Mouse (Mus musculus) E14TG2a.4 (cell line): ENCODE data around the gene Bap1.

Experiments used
- CTCF ChIP-seq: conservative IDR thresholded peaks from 2 replicates; pipeline ENCODE4 v1.5.1; 2014; ENCODE audit warnings: low read length
- NANOG ChIP-seq: IDR thresholded peaks from 2 replicates; pipeline ENCODE4 v1.6.1; 2014; ENCODE audit warnings: borderline replicate concordance, low read length, mixed read lengths

- TF ChIP-seq CTCF (no peak), NANOG (no peak)
Observed at GRCm38 (mm10) chr14:31260932-31261331, 9.7 kb downstream of the Bap1 start.
